Mouse (Mus musculus) CH12.LX (cell line): Measurements from ENCODE around the gene Phactr1.

Experiments used
- CTCF ChIP-seq, 2 experiments: IDR thresholded peaks in 1 of 2; conservative IDR thresholded peaks in 1 of 2; 2 replicates each; pipeline ENCODE4 v1.5.1; 2011 to 2012; ENCODE audit warnings: low read depth in 2 of 2, low read length in 2 of 2, improper control_type of control experiment in 1 of 2, inconsistent platforms in 1 of 2, mild to moderate bottlenecking in 1 of 2, moderate library complexity in 1 of 2
- EP300 ChIP-seq: IDR thresholded peaks from 2 replicates; pipeline ENCODE4 v1.6.1; 2011; ENCODE audit warnings: low read length, improper control_type of control experiment
- JUN ChIP-seq: IDR thresholded peaks from 2 replicates; pipeline ENCODE4 v1.6.1; 2011; ENCODE audit warnings: low read depth, mild to moderate bottlenecking, low read length, improper control_type of control experiment, moderate library complexity; ENCODE audit not compliant: insufficient read depth
- MAX ChIP-seq: IDR thresholded peaks from 2 replicates; pipeline ENCODE4 v1.6.1; 2011; ENCODE audit warnings: low read length, improper control_type of control experiment
- MEF2A ChIP-seq: IDR thresholded peaks from 2 replicates; pipeline ENCODE4 v1.6.1; 2014; ENCODE audit warnings: low read depth, mild to moderate bottlenecking, inconsistent platforms, low read length, improper control_type of control experiment, borderline replicate concordance
- NELFE ChIP-seq: IDR thresholded peaks from 2 replicates; pipeline ENCODE4 v1.6.1; 2011; ENCODE audit warnings: low read depth, low read length, improper control_type of control experiment
- POLR2A ChIP-seq: IDR thresholded peaks from 2 replicates; pipeline ENCODE4 v1.6.1; 2011; ENCODE audit warnings: low read depth, mild to moderate bottlenecking, improper control_type of control experiment, low read length
- SMC3 ChIP-seq: IDR thresholded peaks from 2 replicates; pipeline ENCODE4 v1.6.1; 2011; ENCODE audit warnings: low read depth, low read length, improper control_type of control experiment
- TCF12 ChIP-seq: IDR thresholded peaks from 2 replicates; pipeline ENCODE4 v1.6.1; 2014; ENCODE audit warnings: low read depth, mild to moderate bottlenecking, inconsistent platforms, low read length, improper control_type of control experiment
- UBTF ChIP-seq: IDR thresholded peaks from 2 replicates; pipeline ENCODE4 v1.6.1; 2012; ENCODE audit warnings: low read depth, mild to moderate bottlenecking, inconsistent platforms, low read length, improper control_type of control experiment, moderate library complexity
- ZMIZ1 ChIP-seq: IDR thresholded peaks from 2 replicates; pipeline ENCODE4 v1.6.1; 2012; ENCODE audit warnings: low read depth, mild to moderate bottlenecking, inconsistent platforms, low read length, improper control_type of control experiment

DNA sequence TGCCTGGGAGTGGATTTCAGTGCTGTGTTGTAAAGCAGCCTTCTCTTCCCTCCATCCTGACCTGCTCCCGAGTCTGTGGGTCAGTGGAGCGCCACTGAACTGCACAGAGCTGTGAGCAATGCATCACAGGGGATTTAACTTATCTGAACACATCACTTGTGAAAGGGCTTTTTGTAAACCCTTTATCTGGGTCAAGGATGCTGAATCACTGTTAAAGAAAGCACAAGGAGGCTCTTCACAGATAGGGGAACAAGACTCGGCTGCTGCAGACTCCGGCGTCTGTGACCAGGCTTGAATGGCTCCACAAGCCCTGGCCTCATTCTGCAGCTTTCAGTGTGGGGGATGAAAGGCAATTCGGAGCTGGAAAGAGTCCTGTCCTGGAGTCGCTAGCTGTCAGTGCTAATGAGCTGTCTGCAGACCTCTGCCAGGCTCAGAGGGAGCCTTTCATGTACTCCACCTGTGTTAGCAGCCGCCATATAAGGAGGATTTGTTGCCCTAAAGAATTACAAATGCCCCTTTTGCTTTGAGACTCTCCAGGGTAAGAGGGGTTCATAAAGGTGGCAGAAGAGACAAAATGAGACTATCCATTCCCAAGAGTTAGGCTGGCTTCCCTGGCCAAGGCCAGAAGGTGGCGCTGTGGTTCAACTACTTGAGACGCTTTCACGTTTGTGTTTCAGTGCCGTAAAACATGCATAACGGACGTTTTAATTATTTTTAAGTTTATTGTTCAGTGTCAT lies 502.2 kb downstream of the Phactr1 start:
- TF ChIP-seq POLR2A, result no peak
- peak; percentile 77 for TF ChIP-seq SMC3
- peak; percentile 87 to 88 for TF ChIP-seq CTCF (conservative IDR thresholded peaks at IDR 0.05 in 1 of 2, IDR thresholded peaks at IDR 0.05 in 1 of 2; ENCODE audit: low read depth in 2 of 2, low read length in 2 of 2)
- no peak for TF ChIP-seq NELFE
- no peak for TF ChIP-seq UBTF
- no peak for TF ChIP-seq MAX
- no peak for TF ChIP-seq EP300
- no peak for TF ChIP-seq ZMIZ1
- TF ChIP-seq MEF2A, result no peak
- TF ChIP-seq TCF12, result no peak
- TF ChIP-seq JUN, result no peak
